9 mouse cellular contexts compared by ENCODE assay signal in genomic region chr10:53581087-53581486, GRCm38 (mm10). TPM values are rescaled to one million over a fixed set of nuclear protein-coding genes. Genes with fewer than 3 reads are reported as not detected.
DNase-seq lines count a peak whose midpoint lies in the region; ATAC-seq lines count a peak whose summit lies in the region.
"Had no signal": no experiment of that assay in that cellular context is flagged by ENCODE, and none has a peak within 500 bp of the region (broad histone marks: within the 10 kb centered on the region; RNA-seq: fewer than 3 reads in every experiment).

No protein-coding gene starts in this region.

- H3K27me3 ChIP-seq in heart, embryonic 13.5 days (replicated peaks): no peaks in the 10 kb centered on the region
- H3K27me3 ChIP-seq in forebrain, embryonic 15.5 days: no peaks in the 10 kb centered on the region
- no peaks in the 10 kb centered on the region for H3K27me3 ChIP-seq in liver, embryonic 15.5 days
- H3K27me3 ChIP-seq: Patski had no signal

- no peak overlapping the region for H3K27ac ChIP-seq in heart, embryonic 13.5 days (replicated peaks)
- H3K27ac ChIP-seq in brown adipose tissue, adult 24 weeks (replicated peaks; ENCODE audit: low read depth, low read length): no peak overlapping the region
- no peak overlapping the region for H3K27ac ChIP-seq in forebrain, embryonic 15.5 days (replicated peaks)
- no peak overlapping the region for H3K27ac ChIP-seq in liver, embryonic 15.5 days (replicated peaks)

- H3K4me3 ChIP-seq in heart, embryonic 13.5 days: peak overlapping the region; percentile 57
- H3K4me3 ChIP-seq in brown adipose tissue, adult 24 weeks (ENCODE audit: insufficient read depth, low read depth, low read length): peak overlapping the region; percentile 37; the same call in 1 of the 2 replicates
- H3K4me3 ChIP-seq in forebrain, embryonic 15.5 days: peak overlapping the region; percentile 41
- H3K4me3 ChIP-seq in liver, embryonic 15.5 days (replicated peaks): peak overlapping the region; percentile 31; the same call in 1 of the 2 replicates

- WGBS in heart, embryonic 13.5 days: 16% methylated on average over 9 of the region's 12 CpGs
- WGBS in forebrain, embryonic 15.5 days: 21% methylated on average over 11 of the region's 12 CpGs
- WGBS in liver, embryonic 15.5 days (ENCODE audit: insufficient replicate concordance): 62% methylated on average over 9 of the region's 12 CpGs

- no peaks in the 10 kb centered on the region for H3K9me3 ChIP-seq in heart, embryonic 13.5 days
- no peaks in the 10 kb centered on the region for H3K9me3 ChIP-seq in forebrain, embryonic 15.5 days
- no peaks in the 10 kb centered on the region for H3K9me3 ChIP-seq in liver, embryonic 15.5 days (replicated peaks)

- H3K4me2 ChIP-seq in heart, embryonic 13.5 days: peak overlapping the region; percentile 86
- peak overlapping the region; percentile 76 for H3K4me2 ChIP-seq in forebrain, embryonic 15.5 days (replicated peaks)
- H3K4me2 ChIP-seq in liver, embryonic 15.5 days: peak overlapping the region; percentile 56

- no peak for DNase-seq in heart, postnatal 4 days
- no peak for DNase-seq in T-cell, adult 2 months (ENCODE audit: low spot score)
- no peak for DNase-seq in ovary, postnatal 10 days (ENCODE audit: low spot score)
- no peak for DNase-seq in adrenal gland, postnatal 36 days

- H3K9ac ChIP-seq in heart, embryonic 13.5 days: peak overlapping the region; percentile 79
- H3K9ac ChIP-seq in forebrain, embryonic 15.5 days (replicated peaks): peak overlapping the region; percentile 46; the same call in 1 of the 2 replicates
- H3K9ac ChIP-seq in liver, embryonic 15.5 days: no peak overlapping the region

- ATAC-seq in heart, embryonic 13.5 days (ENCODE audit: extremely low read depth, insufficient number of reproducible peaks, low FRiP score, low TSS enrichment): no peak
- ATAC-seq in forebrain, embryonic 15.5 days (replicated peaks): peak; percentile 66
- ATAC-seq in liver, embryonic 15.5 days (ENCODE audit: insufficient read depth): no peak
- ATAC-seq: Patski had no signal

- peaks cover 9% of the 10 kb centered on the region for H3K4me1 ChIP-seq in heart, embryonic 13.5 days
- H3K4me1 ChIP-seq in brown adipose tissue, adult 24 weeks (ENCODE audit: control insufficient read depth, insufficient read depth, insufficient read length, low read length): 0 out of 2 replicates have a peak, but pooled peaks cover 4% of the 10 kb centered on the region
- peaks cover 5% of the 10 kb centered on the region for H3K4me1 ChIP-seq in forebrain, embryonic 15.5 days
- H3K4me1 ChIP-seq in liver, embryonic 15.5 days (replicated peaks): 0 out of 2 replicates have a peak, but pooled peaks cover 2% of the 10 kb centered on the region

- H3K36me3 ChIP-seq in heart, embryonic 13.5 days: no peaks in the 10 kb centered on the region
- H3K36me3 ChIP-seq in forebrain, embryonic 15.5 days: no peaks in the 10 kb centered on the region
- H3K36me3 ChIP-seq in liver, embryonic 15.5 days (replicated peaks): no peaks in the 10 kb centered on the region

RNA-seq across cellular contexts. Expression of gene Asf1a, which starts 15.5 kb away (rescaled TPM):
- polyA plus RNA-seq in heart, embryonic 13.5 days (2015; fragmentation: Nextera tagmentation; extraction: Ambion mirVana): 61.9 and 69.5 TPM in 2 replicates
- total RNA-seq in heart, postnatal 4 days (2021): 10 to 100 TPM; 41.0 to 41.5 TPM
- 22.6 and 41.9 TPM in 2 replicates for polyA plus RNA-seq in brown adipose tissue, adult 24 weeks (2012; ENCODE audit: insufficient read depth, insufficient read length, missing spikeins)
- 101 and 114 TPM in 2 replicates for polyA plus RNA-seq in forebrain, embryonic 15.5 days (2015; fragmentation: Nextera tagmentation; extraction: Ambion mirVana)
- polyA plus RNA-seq in liver, embryonic 15.5 days (2015; fragmentation: Nextera tagmentation; extraction: Ambion mirVana): 63.2 and 74.6 TPM in 2 replicates
- total RNA-seq in adrenal gland, postnatal 36 days (2021): 10 to 100 TPM; 30.4 to 30.7 TPM

RNA-seq across cellular contexts. Expression of gene Mcm9, which starts 49.2 kb away (rescaled TPM):
- polyA plus RNA-seq in heart, embryonic 13.5 days (2015; fragmentation: Nextera tagmentation; extraction: Ambion mirVana): 8.6 and 10.4 TPM in 2 replicates
- 10 to 100 TPM; 13.7 to 14.5 TPM for total RNA-seq in heart, postnatal 4 days (2021)
- 2.0 and 3.8 TPM in 2 replicates for polyA plus RNA-seq in brown adipose tissue, adult 24 weeks (2012; ENCODE audit: insufficient read depth, insufficient read length, missing spikeins)
- 9.5 and 10.2 TPM in 2 replicates for polyA plus RNA-seq in forebrain, embryonic 15.5 days (2015; fragmentation: Nextera tagmentation; extraction: Ambion mirVana)
- 3.4 and 4.2 TPM in 2 replicates for polyA plus RNA-seq in liver, embryonic 15.5 days (2015; fragmentation: Nextera tagmentation; extraction: Ambion mirVana)
- total RNA-seq in adrenal gland, postnatal 36 days (2021): 10 to 100 TPM in 1 of 2 experiments, 1 to 10 TPM in 1; 7.0 to 12.5 TPM
